Comparison of ENCODE assay signal across 19 mouse cellular contexts in genomic region chr5:36429551-36429950, GRCm38 (mm10). TPM values are rescaled to one million over a fixed set of nuclear protein-coding genes. Genes with fewer than 3 reads are reported as not detected.
DNase-seq lines count a peak whose midpoint lies in the region; ATAC-seq and TF ChIP-seq lines count a peak whose summit lies in the region.
"Had no signal": no experiment of that assay in that cellular context is flagged by ENCODE, and none has a peak within 500 bp of the region (broad histone marks: within the 10 kb centered on the region; RNA-seq: fewer than 3 reads in every experiment).

No protein-coding gene starts in this region.

- H3K4me2 ChIP-seq in embryonic facial prominence, embryonic 15.5 days (replicated peaks), result no peak overlapping the region
- H3K4me2 ChIP-seq: embryonic facial prominence, embryonic 13.5 days had no signal

- 70% methylated on average over 3 of the region's 3 CpGs for WGBS in embryonic facial prominence, embryonic 15.5 days
- 89% methylated on average over 3 of the region's 3 CpGs for WGBS in embryonic facial prominence, embryonic 10.5 days

- peaks cover 19% of the 10 kb centered on the region for H3K4me1 ChIP-seq in embryonic facial prominence, embryonic 15.5 days
- peaks cover 26% of the 10 kb centered on the region for H3K4me1 ChIP-seq in embryonic facial prominence, embryonic 10.5 days

- no peak for TF ChIP-seq CTCF in gastrocnemius, adult 2 months (IDR thresholded peaks at IDR 0.05)

- H3K4me3 ChIP-seq in embryonic facial prominence, embryonic 15.5 days (replicated peaks), result no peak overlapping the region
- no peak overlapping the region for H3K4me3 ChIP-seq in embryonic facial prominence, embryonic 10.5 days
- no peak overlapping the region for H3K4me3 ChIP-seq in gastrocnemius, adult 2 months
- H3K4me3 ChIP-seq: embryonic facial prominence, embryonic 13.5 days had no signal

- H3K27me3 ChIP-seq in embryonic facial prominence, embryonic 15.5 days, result no peaks in the 10 kb centered on the region
- no peaks in the 10 kb centered on the region for H3K27me3 ChIP-seq in embryonic facial prominence, embryonic 10.5 days (replicated peaks; ENCODE audit: low read depth, poor library complexity, severe bottlenecking)

- no peak overlapping the region for H3K9ac ChIP-seq in embryonic facial prominence, embryonic 15.5 days
- H3K9ac ChIP-seq: embryonic facial prominence, embryonic 13.5 days had no signal

- no peak for DNase-seq in embryonic facial prominence, embryonic 10.5 days (ENCODE audit: low spot score)
- peak; percentile 28 for DNase-seq in gastrocnemius, adult 2 months
- no peak for DNase-seq in gastrocnemius, postnatal 14 days
- peak; percentile 37 for DNase-seq in brain, adult 2 months (ENCODE audit: low read depth, low spot score)
- DNase-seq in adrenal gland, adult 2 months, result no peak
- DNase-seq: adrenal gland, postnatal 10 days; adrenal gland, postnatal 25 days; B cell, adult 2 months; cerebellum, adult 11-12 months; cerebellum, adult 2 months; cerebellum, adult 9-10 months; cerebellum, postnatal 10 days; cerebellum, postnatal 25 days had no signal

- no peaks in the 10 kb centered on the region for H3K36me3 ChIP-seq in embryonic facial prominence, embryonic 15.5 days
- no peaks in the 10 kb centered on the region for H3K36me3 ChIP-seq in embryonic facial prominence, embryonic 10.5 days (replicated peaks)
- H3K36me3 ChIP-seq: embryonic facial prominence, embryonic 13.5 days; G1E had no signal

- intact Hi-C loops in gastrocnemius, adult 2 months (cut with DNase I), result no loop called here
- intact Hi-C loops in gastrocnemius, postnatal 14 days (cut with DNase I; ENCODE audit: low total_unique reads), result no loop called here

- no peaks in the 10 kb centered on the region for H3K9me3 ChIP-seq in embryonic facial prominence, embryonic 15.5 days (replicated peaks)
- H3K9me3 ChIP-seq in embryonic facial prominence, embryonic 10.5 days, result no peaks in the 10 kb centered on the region
- H3K9me3 ChIP-seq: embryonic facial prominence, embryonic 13.5 days; G1E had no signal

- 0 out of 2 replicates have a peak, but pooled peaks have one; percentile 16 for ATAC-seq in embryonic facial prominence, embryonic 15.5 days (ENCODE audit: insufficient number of reproducible peaks, low FRiP score, low TSS enrichment, low read depth)
- ATAC-seq: CD4-positive, CD25-positive, alpha-beta regulatory T cell, adult 4 months; forebrain, embryonic 14.5 days; forebrain, embryonic 16.5 days had no signal

- no peak overlapping the region for H3K27ac ChIP-seq in embryonic facial prominence, embryonic 15.5 days (replicated peaks)
- H3K27ac ChIP-seq in embryonic facial prominence, embryonic 10.5 days (replicated peaks), result no peak overlapping the region
- H3K27ac ChIP-seq in gastrocnemius, adult 2 months, result no peak overlapping the region
- H3K27ac ChIP-seq: embryonic facial prominence, embryonic 13.5 days had no signal

RNA-seq across cellular contexts. Expression of gene Sorcs2, which starts 31.6 kb away (rescaled TPM):
- polyA plus RNA-seq in embryonic facial prominence, embryonic 15.5 days (2015; fragmentation: Nextera tagmentation; extraction: Ambion mirVana), result 25.3 and 26.2 TPM in 2 replicates
- 7.0 and 8.7 TPM in 2 replicates for polyA plus RNA-seq in embryonic facial prominence, embryonic 10.5 days (2016; fragmentation: Nextera tagmentation; extraction: Ambion mirVana)
- total RNA-seq in gastrocnemius, adult 2 months (2021), result 1 to 10 TPM in 1 of 2 experiments, under 1 TPM in 1; 0.94 to 2.3 TPM
- 1 to 10 TPM; 8.3 to 8.7 TPM for total RNA-seq in gastrocnemius, postnatal 14 days (2021)
- total RNA-seq in adrenal gland, adult 2 months (2021), result 10 to 100 TPM in 1 of 2 experiments, 1 to 10 TPM in 1; 10.0 to 16.4 TPM
- 18.4 and 19.7 TPM in 2 replicates for polyA plus RNA-seq in adrenal gland, adult 2 months (2012; rRNA removed)

RNA-seq across cellular contexts. Expression of gene Grpel1, which starts 35.2 kb away (rescaled TPM):
- 48.9 and 49.2 TPM in 2 replicates for polyA plus RNA-seq in embryonic facial prominence, embryonic 15.5 days (2015; fragmentation: Nextera tagmentation; extraction: Ambion mirVana)
- polyA plus RNA-seq in embryonic facial prominence, embryonic 10.5 days (2016; fragmentation: Nextera tagmentation; extraction: Ambion mirVana), result 59.8 and 62.2 TPM in 2 replicates
- total RNA-seq in gastrocnemius, adult 2 months (2021), result 10 to 100 TPM; 30.6 to 39.1 TPM
- total RNA-seq in gastrocnemius, postnatal 14 days (2021), result 10 to 100 TPM; 34.2 to 38.3 TPM
- 10 to 100 TPM; 79.9 to 86.9 TPM for total RNA-seq in adrenal gland, adult 2 months (2021)
- polyA plus RNA-seq in adrenal gland, adult 2 months (2012; rRNA removed), result 20.6 and 28.7 TPM in 2 replicates

RNA-seq across cellular contexts. Expression of gene Tada2b, which starts 54.5 kb away (rescaled TPM):
- 1.8 and 2.3 TPM in 2 replicates for polyA plus RNA-seq in embryonic facial prominence, embryonic 15.5 days (2015; fragmentation: Nextera tagmentation; extraction: Ambion mirVana)
- 1.3 and 1.7 TPM in 2 replicates for polyA plus RNA-seq in embryonic facial prominence, embryonic 10.5 days (2016; fragmentation: Nextera tagmentation; extraction: Ambion mirVana)
- 10 to 100 TPM; 14.3 to 15.8 TPM for total RNA-seq in gastrocnemius, adult 2 months (2021)
- total RNA-seq in gastrocnemius, postnatal 14 days (2021), result 10 to 100 TPM; 11.8 to 12.2 TPM
- total RNA-seq in adrenal gland, adult 2 months (2021), result 10 to 100 TPM; 31.9 to 39.4 TPM
- polyA plus RNA-seq in adrenal gland, adult 2 months (2012; rRNA removed), result 24.0 and 25.9 TPM in 2 replicates

RNA-seq across cellular contexts. Expression of gene Ccdc96, which starts 54.8 kb away (rescaled TPM):
- polyA plus RNA-seq in embryonic facial prominence, embryonic 15.5 days (2015; fragmentation: Nextera tagmentation; extraction: Ambion mirVana), result 2.0 and 3.8 TPM in 2 replicates
- polyA plus RNA-seq in embryonic facial prominence, embryonic 10.5 days (2016; fragmentation: Nextera tagmentation; extraction: Ambion mirVana), result 1.9 and 2.0 TPM in 2 replicates
- under 1 TPM in 1 of 2 experiments, not detected in 1; 0.11 TPM for total RNA-seq in gastrocnemius, adult 2 months (2021)
- under 1 TPM in 1 of 2 experiments, not detected in 1; 0.16 TPM for total RNA-seq in gastrocnemius, postnatal 14 days (2021)
- under 1 TPM; 0.35 to 0.52 TPM for total RNA-seq in adrenal gland, adult 2 months (2021)
- 0.10 TPM in 1 of 2 replicates, not detected in the other for polyA plus RNA-seq in adrenal gland, adult 2 months (2012; rRNA removed)
- polyA plus RNA-seq: CD4-positive, CD25-positive, alpha-beta regulatory T cell, adult 4 months had no signal

Comparison
In these comparisons a context has a peak if more than half of its experiments do, and no peak if none do; other contexts are left out.
1. DNase-seq: peak in gastrocnemius, adult 2 months (single experiment) and brain, adult 2 months (single experiment); none in embryonic facial prominence, embryonic 10.5 days (single experiment), gastrocnemius, postnatal 14 days (single experiment) and adrenal gland, adult 2 months (single experiment).